Mouse (Mus musculus) activated CD4-positive, CD25-positive, alpha-beta regulatory T cell, adult 9 weeks (primary cell): ENCODE results near the gene Mllt3. TPM values are rescaled to one million over a fixed set of nuclear protein-coding genes. Genes with fewer than 3 reads are reported as not detected.

Source experiments
- polyA plus RNA-seq: library from polyadenylated mRNA; unstranded; fragments of 100-300 nt; shearing (Covaris generic); gene quantifications from one replicate; pipeline ENCODE4 v1.2.1, GENCODE M21; 2017

Gene Mllt3
- polyA plus RNA-seq: 137 TPM

DNA sequence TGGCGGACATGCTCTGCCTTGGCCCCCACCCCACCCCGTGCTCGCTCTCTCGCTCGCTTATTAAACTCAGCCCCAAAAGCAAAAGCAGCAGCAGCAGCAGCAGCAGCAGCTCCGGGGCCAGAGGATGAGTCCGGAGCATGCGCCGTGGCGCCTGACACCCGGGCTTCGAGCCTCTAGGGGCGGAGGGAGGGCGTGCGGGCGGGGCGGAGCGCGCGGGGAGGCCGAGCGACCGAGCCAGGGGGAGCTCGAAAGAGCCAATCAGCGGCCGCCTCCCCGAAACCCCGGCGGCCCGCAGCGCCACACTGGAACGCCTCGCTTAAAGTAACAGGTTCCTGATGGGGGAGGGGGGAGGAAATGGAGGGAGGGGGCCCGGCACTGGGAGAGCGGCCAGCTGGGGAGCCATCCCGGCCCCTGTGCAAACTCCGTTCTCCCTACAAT is at the start of gene Mllt3:
Mllt3 (minus strand) TSS at position 149 of the 438 bp plus-strand sequence.

Other genes with a start within 250 kb of the Mllt3 start
- 21.1 TPM for gene Focad, start 61.3 kb upstream of the Mllt3 start, polyA plus RNA-seq